Mouse (Mus musculus) erythroid progenitor cell, adult 5-6 weeks (primary cell): Measurements from ENCODE around the gene Ubqln1. TPM values are rescaled to one million over a fixed set of nuclear protein-coding genes. Genes with fewer than 3 reads are reported as not detected.
"Not testable (repeated sequence)": the region's sequence is repeated elsewhere in the genome, so short reads cannot be mapped to it uniquely, and the experiment has no call there.

ENCODE experiments used
- ATAC-seq: replicated peaks from 2 replicates; pipeline ENCODE4 v1.8.0; 2016; ENCODE audit warnings: moderate number of reproducible peaks, mild to moderate bottlenecking, moderate TSS enrichment, inconsistent platforms; ENCODE audit not compliant: poor library complexity, low FRiP score, severe bottlenecking
- total RNA-seq, 2 experiments: library from RNA; stranded (forward) in 1 of 2; stranded (reverse) in 1 of 2; fragments of 150-400 nt in 1 of 2; fragments of 186-747, 209-891 nt in 1 of 2; gene quantifications; 2 replicates each; pipeline versions ENCODE4 v1.2.3 to v1.2.4; 2015 to 2017; ENCODE audit warnings: low replicate concordance in 2 of 2

The Ubqln1 gene
- total RNA-seq, 2 experiments from 2014 or later, result 19.4 to 39.4 TPM

GRCm38 (mm10) chr13:58158099-58158912, 57.1 kb downstream of the Ubqln1 start:
- peak; percentile 79 for ATAC-seq

GRCm38 (mm10) chr13:58157447-58158098, 57.9 kb downstream of the Ubqln1 start, which contains the start of gene Idnk:
Idnk (plus strand) TSS chr13:58157649.
- ATAC-seq, result peak; percentile 95

- no peak for ATAC-seq
Observed at GRCm38 (mm10) chr13:58157036-58157435, 58.4 kb downstream of the Ubqln1 start.

GRCm38 (mm10) chr13:58156031-58156430, 59.4 kb downstream of the Ubqln1 start:
- ATAC-seq, result no peak

GRCm38 (mm10) chr13:58150442-58150841, 65.0 kb downstream of the Ubqln1 start:
- ATAC-seq, result no peak

GRCm38 (mm10) chr13:58149629-58150028, 65.8 kb downstream of the Ubqln1 start:
- no peak for ATAC-seq

- peak; percentile 78 for ATAC-seq
Observed at GRCm38 (mm10) chr13:58149033-58149558, 66.4 kb downstream of the Ubqln1 start.

GRCm38 (mm10) chr13:58148256-58148831, 67.1 kb downstream of the Ubqln1 start:
- peak; percentile 94 for ATAC-seq

- no peak for ATAC-seq
Observed at GRCm38 (mm10) chr13:58147760-58148159, 67.7 kb downstream of the Ubqln1 start.

GRCm38 (mm10) chr13:58146603-58147002, 68.8 kb downstream of the Ubqln1 start:
- ATAC-seq, result not testable (repeated sequence)

GRCm38 (mm10) chr13:58131692-58132091, 83.8 kb downstream of the Ubqln1 start:
- no peak for ATAC-seq

- ATAC-seq, result no peak
Observed at GRCm38 (mm10) chr13:58129687-58130246, 85.7 kb downstream of the Ubqln1 start.

GRCm38 (mm10) chr13:58128768-58129671, 86.4 kb downstream of the Ubqln1 start:
- ATAC-seq, result peak; percentile 87

- peak; percentile 77 for ATAC-seq
Observed at GRCm38 (mm10) chr13:58128396-58128767, 87.1 kb downstream of the Ubqln1 start, which contains the start of gene Hnrnpa0. Hnrnpa0 (minus strand) TSS chr13:58128556.

- peak; percentile 13 for ATAC-seq
Observed at GRCm38 (mm10) chr13:58127766-58128361, 87.6 kb downstream of the Ubqln1 start.

GRCm38 (mm10) chr13:58126862-58127765, 88.3 kb downstream of the Ubqln1 start:
- ATAC-seq, result no peak
